Mouse (Mus musculus): ENCODE results near the gene Psmc3ip.

DNA sequence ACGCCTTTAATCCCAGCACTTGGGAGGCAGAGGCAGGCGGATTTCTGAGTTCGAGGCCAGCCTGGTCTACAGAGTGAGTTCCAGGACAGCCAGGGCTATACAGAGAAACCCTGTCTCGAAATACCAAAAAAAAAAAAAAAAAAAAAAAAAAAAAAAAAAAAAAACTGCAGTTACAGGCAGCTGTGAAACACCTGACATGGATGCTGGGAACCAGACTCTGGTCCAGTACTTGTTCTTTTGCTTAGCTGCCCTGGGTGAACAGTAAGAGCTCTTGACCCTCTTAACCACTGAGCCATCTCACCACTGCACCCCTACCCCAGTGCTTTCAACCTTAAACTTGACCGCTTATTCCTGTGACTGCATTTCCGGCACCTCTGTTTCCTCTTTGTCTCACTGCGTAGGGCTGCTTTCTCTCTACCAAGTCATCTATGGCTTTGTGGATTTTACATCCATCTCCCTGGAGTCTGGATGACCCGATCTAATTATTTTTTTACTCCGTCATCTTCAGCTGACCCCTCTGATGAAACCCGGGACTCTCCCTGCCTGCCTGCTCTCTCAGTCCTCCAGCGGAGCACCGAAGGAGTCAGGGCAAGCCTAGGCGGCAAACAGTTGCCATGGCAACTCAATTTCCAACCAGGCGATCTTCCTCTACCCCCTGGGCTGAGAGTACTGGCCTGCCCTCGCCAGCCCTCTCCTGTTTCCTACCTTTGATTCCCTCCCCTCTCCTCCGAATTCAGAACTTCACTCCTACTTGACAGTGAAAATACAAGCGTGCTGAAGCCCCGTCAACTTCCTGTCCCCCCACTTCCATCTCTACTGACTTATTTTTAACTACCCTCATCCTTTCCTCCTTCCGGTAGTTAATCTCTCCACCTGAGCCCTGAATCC, 48.3 kb upstream of the Psmc3ip start:
- no peak for TF ChIP-seq CTCF (IDR thresholded peaks at IDR 0.05; ENCODE audit: low read depth)
- TF ChIP-seq EP300 (optimal IDR thresholded peaks at IDR 0.05), result no peak

All from stomach, postnatal 0 days (tissue).